Mouse (Mus musculus) heart, embryonic 13.5 days (tissue): ENCODE measurements around the gene Gys2. TPM values are rescaled to one million over a fixed set of nuclear protein-coding genes. Genes with fewer than 3 reads are reported as not detected.
"Not testable (repeated sequence)": the region's sequence is repeated elsewhere in the genome, so short reads cannot be mapped to it uniquely, and the experiment has no call there.

Experiments used
- ATAC-seq: fragments of 200-750 bp; cut with Nextera tagmentation; 2 replicates; pipeline ENCODE4 v1.8.0; 2017; ENCODE audit warnings: moderate TSS enrichment; ENCODE audit not compliant: insufficient number of reproducible peaks, low FRiP score, low TSS enrichment; ENCODE audit errors: extremely low read depth
- H3K27ac ChIP-seq: fragments of 300-500 bp; sonication (generic); replicated peaks from 2 replicates; pipeline ENCODE4 v1.5.1; 2015; ENCODE audit warnings: moderate library complexity, mild to moderate bottlenecking, inconsistent platforms
- H3K27me3 ChIP-seq: fragments of 300-500 bp; sonication (generic); replicated peaks from 2 replicates; pipeline ENCODE4 v1.6.1; 2015; ENCODE audit warnings: mild to moderate bottlenecking, inconsistent platforms
- H3K36me3 ChIP-seq: fragments of 300-500 bp; sonication (generic); 2 replicates; pipeline ENCODE4 v1.6.1; 2015; ENCODE audit warnings: mild to moderate bottlenecking, inconsistent platforms
- H3K4me1 ChIP-seq: fragments of 300-500 bp; sonication (generic); 2 replicates; pipeline ENCODE4 v1.6.1; 2015; ENCODE audit warnings: inconsistent platforms
- H3K4me2 ChIP-seq: fragments of 300-500 bp; sonication (generic); 2 replicates; pipeline ENCODE4 v1.6.1; 2015; ENCODE audit warnings: inconsistent platforms, mild to moderate bottlenecking, moderate library complexity
- H3K4me3 ChIP-seq: fragments of 300-500 bp; sonication (generic); 2 replicates; pipeline ENCODE4 v1.5.1; 2015; ENCODE audit warnings: moderate library complexity, mild to moderate bottlenecking, inconsistent platforms
- H3K9ac ChIP-seq: fragments of 300-500 bp; sonication (generic); 2 replicates; pipeline ENCODE4 v1.6.1; 2015; ENCODE audit warnings: inconsistent platforms, mild to moderate bottlenecking, moderate library complexity
- H3K9me3 ChIP-seq: fragments of 300-500 bp; sonication (generic); 2 replicates; pipeline ENCODE4 v1.6.1; 2016; ENCODE audit warnings: inconsistent platforms
- WGBS: fragments of 180-500 bp; shearing (Covaris S2); methylation state at CpG from one replicate; pipeline ENCODE4 v1.1.7; 2015; ENCODE audit warnings: mixed read lengths; 5-methylcytosine and 5-hydroxymethylcytosine counted together
- polyA plus RNA-seq: library from polyadenylated mRNA; unstranded; fragments of >200 nt; fragmentation: Nextera tagmentation; extraction: Ambion mirVana; gene quantifications from 2 replicates; pipeline ENCODE4 v1.2.1, GENCODE M21; 2015

Gene Gys2
- polyA plus RNA-seq: 0.23 and 2.5 TPM in 2 replicates

DNA sequence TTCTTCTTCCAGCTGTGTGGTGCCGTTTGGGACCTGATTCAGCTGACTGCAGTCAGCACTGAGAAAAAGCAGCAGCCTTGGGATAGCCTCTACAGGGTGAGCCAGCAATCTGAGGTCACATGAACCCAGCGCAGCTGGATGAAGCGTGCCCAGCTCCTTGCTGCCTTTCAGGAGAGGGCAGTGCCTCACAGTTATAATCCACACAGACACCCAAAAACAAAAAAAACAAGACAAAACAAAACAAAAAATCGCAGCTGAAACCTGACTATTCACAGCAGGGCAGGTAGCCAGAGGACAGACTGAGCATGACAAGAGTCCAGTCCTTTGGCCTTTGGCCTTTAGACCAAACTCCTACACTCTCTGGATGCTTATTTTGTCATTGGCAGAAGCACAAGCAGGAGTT, at the start of gene Gys2:
TSS of gene Gys2 (minus strand) at position 309 of the 403 bp plus-strand sequence.
- Histone ChIP-seq H3K9me3 (no peaks in the 10 kb centered on the region), H3K36me3 (no peaks in the 10 kb centered on the region), H3K4me2 (no peak within 1 kb of the TSS), H3K27ac (no peak within 1 kb of the TSS), H3K4me3 (no peak within 1 kb of the TSS), H3K9ac (no peak within 1 kb of the TSS), H3K4me1 (no peaks in the 10 kb centered on the region), H3K27me3 (no peaks in the 10 kb centered on the region)
- 69% methylated on average over 4 of the region's 4 CpGs for WGBS
- ATAC-seq: no peak

- Histone ChIP-seq H3K36me3 (no peaks in the 10 kb centered on the region), H3K9ac (no peak overlapping the region), H3K27me3 (no peaks in the 10 kb centered on the region; the same call in 1 of the 2 replicates), H3K4me2 (no peak overlapping the region), H3K4me3 (no peak overlapping the region), H3K27ac (no peak overlapping the region), H3K9me3 (no peaks in the 10 kb centered on the region), H3K4me1 (0 out of 2 replicates have a peak, but pooled peaks cover 3% of the 10 kb centered on the region)
- ATAC-seq: no peak
- WGBS: 69% methylated on average over 12 of the region's 12 CpGs
Measured at GRCm38 (mm10) chr6:142521591-142522110, 48.7 kb upstream of the Gys2 start.

- Histone ChIP-seq H3K27me3 (no peaks in the 10 kb centered on the region; the same call in 1 of the 2 replicates), H3K4me3 (no peak overlapping the region), H3K36me3 (no peaks in the 10 kb centered on the region), H3K27ac (no peak overlapping the region), H3K9me3 (no peaks in the 10 kb centered on the region), H3K4me2 (no peak overlapping the region), H3K9ac (no peak overlapping the region), H3K4me1 (no peaks in the 10 kb centered on the region)
- no peak for ATAC-seq
- 10% methylated on average over 6 of the region's 6 CpGs for WGBS
Measured at GRCm38 (mm10) chr6:142519110-142519509, 46.2 kb upstream of the Gys2 start.

GRCm38 (mm10) chr6:142515379-142515778, 42.5 kb upstream of the Gys2 start:
- H3K4me2 ChIP-seq, H3K36me3 ChIP-seq, ATAC-seq, H3K27ac ChIP-seq, H3K4me1 ChIP-seq, H3K9ac ChIP-seq, H3K9me3 ChIP-seq, H3K4me3 ChIP-seq: not testable (repeated sequence)
- 66% methylated on average over 9 of the region's 9 CpGs for whole genome bisulfite sequencing
- H3K27me3 ChIP-seq: peaks cover 20% of the 10 kb centered on the region

GRCm38 (mm10) chr6:142514912-142515311, 42.0 kb upstream of the Gys2 start:
- H3K4me2 ChIP-seq: no peak overlapping the region
- no peak overlapping the region for H3K4me3 ChIP-seq
- no peak overlapping the region for H3K9ac ChIP-seq
- no peaks in the 10 kb centered on the region for H3K36me3 ChIP-seq
- 5% methylated on average over 10 of the region's 10 CpGs for WGBS
- no peak for ATAC-seq
- no peak overlapping the region for H3K27ac ChIP-seq
- no peaks in the 10 kb centered on the region for H3K9me3 ChIP-seq
- no peaks in the 10 kb centered on the region; the same call in 1 of the 2 replicates for H3K4me1 ChIP-seq
- H3K27me3 ChIP-seq: peaks cover 20% of the 10 kb centered on the region

DNA sequence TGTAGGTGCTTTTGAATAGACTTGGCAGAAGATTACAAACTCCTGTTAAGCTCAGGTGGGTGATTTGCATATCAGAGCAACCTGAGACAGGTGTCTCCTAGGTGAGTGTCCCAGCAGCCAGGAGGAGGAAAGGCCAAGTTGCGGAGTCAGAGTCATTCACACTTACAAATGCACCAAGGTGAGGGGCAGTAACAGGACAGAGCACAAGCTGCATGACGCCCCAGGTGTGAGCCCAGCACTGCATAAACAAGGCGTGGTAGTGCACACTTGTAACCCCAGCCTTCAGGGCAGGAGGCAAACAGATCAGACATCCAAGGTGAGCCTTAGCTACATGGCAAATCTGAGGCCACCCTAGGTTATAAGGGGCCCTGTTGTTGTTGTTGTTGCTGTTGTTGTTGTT, 40.0 kb upstream of the Gys2 start:
- no peaks in the 10 kb centered on the region for H3K9me3 ChIP-seq

DNA sequence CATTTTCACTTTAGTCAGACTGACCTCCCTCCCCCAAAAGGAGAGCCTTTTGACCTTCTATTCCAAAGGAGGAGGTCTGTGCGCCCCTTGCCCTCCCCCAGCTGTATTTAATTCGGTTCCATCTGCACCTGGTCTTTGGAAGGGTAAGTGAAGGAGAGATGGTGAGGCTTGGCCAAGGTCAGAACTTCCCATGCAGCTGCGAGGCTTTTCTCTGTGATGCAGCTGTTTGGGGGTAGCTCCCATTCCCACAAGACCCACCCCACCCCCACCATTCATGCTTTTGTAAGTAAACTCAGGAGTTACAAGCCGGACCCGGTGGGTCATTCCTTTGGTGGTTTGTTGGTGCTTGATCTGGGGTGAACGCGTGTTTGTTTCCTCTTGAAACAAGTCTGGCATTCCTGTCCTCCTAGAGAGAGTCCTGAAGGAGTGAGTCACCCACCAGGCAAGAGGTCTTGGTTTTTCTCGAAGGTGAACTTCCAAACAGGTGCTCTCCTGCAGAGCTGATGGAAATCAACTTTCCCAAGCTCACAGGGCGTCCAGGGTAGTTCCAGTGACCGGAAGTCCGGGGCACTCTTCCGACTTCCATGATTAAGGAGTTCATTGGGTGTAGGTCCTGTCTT, 38.7 kb upstream of the Gys2 start:
- WGBS: 19% methylated on average over 12 of the region's 12 CpGs
- Histone ChIP-seq H3K9ac (no peak overlapping the region), H3K4me2 (no peak overlapping the region), H3K9me3 (no peaks in the 10 kb centered on the region), H3K4me3 (no peak overlapping the region), H3K36me3 (no peaks in the 10 kb centered on the region), H3K27me3 (peaks cover 20% of the 10 kb centered on the region), H3K4me1 (peaks cover 18% of the 10 kb centered on the region), H3K27ac (no peak overlapping the region)
- no peak for ATAC-seq

More for the DNA sequence above, 40.0 kb upstream of the Gys2 start:
- Histone ChIP-seq H3K4me3 (no peak overlapping the region), H3K4me1 (peaks cover 14% of the 10 kb centered on the region), H3K9ac (no peak overlapping the region), H3K27me3 (peaks cover 20% of the 10 kb centered on the region), H3K36me3 (no peaks in the 10 kb centered on the region), H3K27ac (no peak overlapping the region), H3K4me2 (no peak overlapping the region)
- ATAC-seq: no peak
- WGBS: 24% methylated on average over 3 of the region's 3 CpGs

DNA sequence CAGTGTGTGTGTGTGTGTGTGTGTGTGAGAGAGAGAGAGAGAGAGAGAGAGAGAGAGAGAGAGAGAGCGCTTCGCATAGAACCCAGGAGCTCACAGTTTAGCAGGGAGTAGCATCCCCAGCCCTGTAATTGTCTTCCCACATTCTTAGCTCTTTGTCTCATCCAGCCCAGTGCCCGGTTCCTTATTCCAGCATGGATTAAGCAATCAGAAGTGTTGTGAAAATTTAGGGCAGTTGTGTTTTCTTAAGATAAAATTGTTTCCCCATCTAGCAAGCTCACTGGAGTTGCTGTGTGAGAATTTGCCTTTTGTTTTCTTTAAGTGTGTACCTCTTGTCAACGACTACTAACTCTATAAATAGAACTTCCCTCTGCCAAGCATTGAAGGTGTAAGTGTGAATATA, 35.8 kb upstream of the Gys2 start:
- Histone ChIP-seq H3K36me3 (peaks cover 19% of the 10 kb centered on the region), H3K27ac (peak overlapping the region; percentile 90), H3K4me3 (no peak overlapping the region), H3K9me3 (no peaks in the 10 kb centered on the region), H3K4me1 (peaks cover 46% of the 10 kb centered on the region), H3K9ac (peak overlapping the region; percentile 91), H3K27me3 (peaks cover 20% of the 10 kb centered on the region), H3K4me2 (peak overlapping the region; percentile 73)
- no peak for ATAC-seq
- 11% methylated on average over 4 of the region's 4 CpGs for WGBS

GRCm38 (mm10) chr6:142507785-142508162, 34.9 kb upstream of the Gys2 start, which contains the start of gene Ldhb:
TSS of gene Ldhb (minus strand) at chr6:142507957.
- peak within 1 kb of the TSS; percentile 73 for H3K4me2 ChIP-seq
- 0% methylated on average over 19 of the region's 19 CpGs for WGBS
- H3K4me3 ChIP-seq: peak within 1 kb of the TSS; percentile 62
- no peaks in the 10 kb centered on the region for H3K9me3 ChIP-seq
- H3K27me3 ChIP-seq: peaks cover 11% of the 10 kb centered on the region
- H3K36me3 ChIP-seq: peaks cover 26% of the 10 kb centered on the region
- H3K9ac ChIP-seq: peak within 1 kb of the TSS; percentile 91
- H3K27ac ChIP-seq: peak within 1 kb of the TSS; percentile 90
- peaks cover 48% of the 10 kb centered on the region for H3K4me1 ChIP-seq
- ATAC-seq: peak; percentile 93

DNA sequence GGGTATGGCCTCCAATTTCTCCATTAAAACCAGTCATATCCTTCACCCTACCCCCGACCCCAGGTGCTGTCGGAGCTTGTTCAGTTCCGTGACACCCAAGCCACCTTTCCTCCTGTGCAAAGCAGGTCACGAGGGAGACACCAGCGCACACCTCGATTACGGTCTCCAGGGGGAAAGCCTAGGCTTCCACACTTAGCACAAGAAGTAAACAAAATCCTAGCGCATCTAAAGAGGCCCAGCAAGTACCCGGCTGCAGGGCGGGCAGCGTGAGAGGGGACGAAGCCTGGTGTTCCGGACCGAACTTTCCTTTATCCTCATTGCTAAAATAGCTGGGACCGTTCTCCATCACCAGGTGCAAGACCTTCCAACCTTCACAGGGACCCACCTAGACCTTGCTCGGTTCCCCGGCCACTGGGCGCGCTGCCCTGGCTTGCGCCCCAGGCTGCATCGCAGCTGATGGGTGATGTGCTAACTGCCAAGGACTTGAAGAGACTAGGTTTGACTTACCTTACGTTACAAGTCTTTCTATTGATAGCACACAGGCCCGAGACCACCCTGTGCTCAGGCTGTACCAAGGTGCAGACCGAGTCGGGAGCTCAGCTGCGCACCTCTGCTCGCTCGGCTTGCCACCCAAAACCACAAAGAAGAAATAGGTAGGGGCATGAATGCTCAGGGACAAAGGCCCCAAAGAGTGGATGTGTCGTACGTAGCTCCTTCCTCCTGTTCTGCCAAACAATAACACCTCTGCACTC, 34.3 kb upstream of the Gys2 start:
- Histone ChIP-seq H3K4me1 (peaks cover 48% of the 10 kb centered on the region), H3K4me2 (peak overlapping the region; percentile 73), H3K9me3 (no peaks in the 10 kb centered on the region), H3K36me3 (peaks cover 32% of the 10 kb centered on the region), H3K27ac (peak overlapping the region; percentile 90), H3K9ac (peak overlapping the region; percentile 91), H3K27me3 (peaks cover 11% of the 10 kb centered on the region), H3K4me3 (peak overlapping the region; percentile 62)
- 0 out of 2 replicates have a peak, but pooled peaks have one; percentile 3 for ATAC-seq
- 1% methylated on average over 30 of the region's 30 CpGs for WGBS

DNA sequence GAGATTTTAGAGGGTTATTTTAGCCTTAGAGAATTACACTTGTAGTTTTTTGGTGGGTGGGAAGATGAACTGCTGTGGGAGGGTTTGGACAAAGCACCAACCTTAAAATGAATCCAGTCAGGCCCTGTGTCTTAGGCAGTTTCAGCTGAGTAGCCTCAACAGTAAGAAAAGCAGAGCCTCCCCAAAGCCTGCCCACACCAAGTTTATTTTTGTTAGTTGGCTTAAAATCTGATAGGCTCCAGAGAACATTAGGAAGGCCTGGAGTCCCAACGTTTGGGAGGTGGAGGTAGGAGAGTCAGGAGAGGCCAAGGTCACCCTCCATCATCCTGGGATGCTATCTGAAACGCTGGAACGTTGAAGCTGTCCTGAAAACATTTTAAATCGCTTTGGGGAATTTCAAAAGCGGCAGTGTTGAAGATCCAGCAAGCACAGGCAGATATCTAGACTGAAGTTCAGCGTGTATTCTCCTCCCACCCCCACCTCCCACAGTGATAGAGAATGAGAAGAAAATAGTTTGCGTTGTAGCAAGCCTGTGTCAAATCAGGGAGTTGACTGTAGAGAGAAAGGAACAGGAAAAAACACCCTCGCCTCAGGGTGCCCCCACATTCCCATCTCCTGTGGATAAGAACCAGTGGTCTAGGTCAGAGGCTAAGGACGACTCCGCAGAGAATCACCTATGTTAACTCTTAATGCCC, 33.6 kb upstream of the Gys2 start:
- WGBS: 2% methylated on average over 10 of the region's 10 CpGs
- no peak for ATAC-seq
- peaks cover 48% of the 10 kb centered on the region for H3K4me1 ChIP-seq
- H3K36me3 ChIP-seq: peaks cover 39% of the 10 kb centered on the region
- peaks cover 5% of the 10 kb centered on the region for H3K27me3 ChIP-seq
- peak overlapping the region; percentile 62 for H3K4me3 ChIP-seq
- peak overlapping the region; percentile 73 for H3K4me2 ChIP-seq
- H3K27ac ChIP-seq: peak overlapping the region; percentile 90
- peak overlapping the region; percentile 91 for H3K9ac ChIP-seq
- H3K9me3 ChIP-seq: no peaks in the 10 kb centered on the region
